Mouse (Mus musculus) liver, embryonic 12.5 days (tissue): Measurements from ENCODE around the gene Ppil2. TPM values are rescaled to one million over a fixed set of nuclear protein-coding genes. Genes with fewer than 3 reads are reported as not detected.
A peak's percentile ranks its signal among the peaks of the same experiment; 100 is the strongest.

ENCODE experiments used
- ATAC-seq: fragments of 200-750 bp; cut with Nextera tagmentation; 2 replicates; pipeline ENCODE4 v1.8.0; 2017; ENCODE audit warnings: moderate number of reproducible peaks, mild to moderate bottlenecking, moderate library complexity
- H3K27ac ChIP-seq: fragments of 300-500 bp; sonication (generic); 2 replicates; pipeline ENCODE4 v1.5.1; 2016; ENCODE audit warnings: mild to moderate bottlenecking
- H3K27me3 ChIP-seq: fragments of 300-500 bp; sonication (generic); replicated peaks from 2 replicates; pipeline ENCODE4 v1.6.1; 2016; ENCODE audit warnings: mild to moderate bottlenecking, moderate library complexity
- H3K36me3 ChIP-seq: fragments of 300-500 bp; sonication (generic); 2 replicates; pipeline ENCODE4 v1.6.1; 2016; ENCODE audit warnings: mild to moderate bottlenecking, moderate library complexity
- H3K4me1 ChIP-seq: fragments of 300-500 bp; sonication (generic); 2 replicates; pipeline ENCODE4 v1.6.1; 2016
- H3K4me2 ChIP-seq: fragments of 300-500 bp; sonication (generic); 2 replicates; pipeline ENCODE4 v1.6.1; 2016; ENCODE audit warnings: mild to moderate bottlenecking, moderate library complexity
- H3K4me3 ChIP-seq: fragments of 300-500 bp; sonication (generic); 2 replicates; pipeline ENCODE4 v1.5.1; 2016; ENCODE audit warnings: mild to moderate bottlenecking, moderate library complexity
- H3K9ac ChIP-seq: fragments of 300-500 bp; sonication (generic); 2 replicates; pipeline ENCODE4 v1.6.1; 2016; ENCODE audit warnings: mild to moderate bottlenecking, moderate library complexity
- H3K9me3 ChIP-seq: fragments of 300-500 bp; sonication (generic); replicated peaks from 2 replicates; pipeline ENCODE4 v1.6.1; 2016; ENCODE audit warnings: mild to moderate bottlenecking, moderate library complexity
- WGBS: fragments of 180-500 bp; shearing (Covaris S2); methylation state at CpG from one replicate; pipeline ENCODE4 v1.1.7; 2016; ENCODE audit not compliant: insufficient replicate concordance; 5-methylcytosine and 5-hydroxymethylcytosine counted together
- microRNA counts: library from miRNA; unstranded; fragments of <30 nt; microRNA quantifications from one replicate; lab custom pipeline; 2017
- microRNA-seq: library from miRNA; unstranded; fragments of <30 nt; microRNA quantifications from one replicate; pipeline ENCODE4, GENCODE M21; 2017
- polyA plus RNA-seq: library from polyadenylated mRNA; unstranded; fragments of >200 nt; fragmentation: Nextera tagmentation; extraction: Ambion mirVana; gene quantifications from 2 replicates; pipeline ENCODE4 v1.2.1, GENCODE M21; 2016

Ppil2 gene
- polyA plus RNA-seq, 1 experiment from 2014 or later = 77.5 TPM

DNA sequence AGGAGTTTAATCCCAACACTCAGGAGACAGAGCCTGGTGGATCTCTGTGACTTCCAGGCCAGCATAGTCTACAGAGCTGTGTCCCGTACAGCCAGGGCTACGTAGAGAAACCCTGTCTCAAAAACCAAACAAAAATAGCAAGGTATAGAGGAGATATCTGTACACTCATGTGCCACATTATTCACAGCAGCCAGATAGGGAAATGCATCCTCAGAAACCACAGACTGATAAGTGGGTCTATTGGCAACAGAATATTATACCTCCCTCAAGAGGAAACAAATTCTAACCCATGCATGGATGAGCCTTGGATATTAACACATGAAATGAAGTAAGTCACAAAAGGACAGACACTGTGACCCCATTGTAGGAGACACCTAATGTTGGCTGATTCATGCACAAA, 43.5 kb downstream of the Ppil2 start:
- no peaks in the 10 kb centered on the region for H3K9me3 ChIP-seq
- peaks cover 67% of the 10 kb centered on the region for H3K27me3 ChIP-seq
- 27% methylated on average over 2 of the region's 2 CpGs for WGBS
- ATAC-seq = no peak
- no peaks in the 10 kb centered on the region for H3K36me3 ChIP-seq
- no peak overlapping the region for H3K9ac ChIP-seq
- peaks cover 19% of the 10 kb centered on the region for H3K4me1 ChIP-seq
- H3K4me3 ChIP-seq = no peak overlapping the region
- H3K4me2 ChIP-seq = no peak overlapping the region
- H3K27ac ChIP-seq = no peak overlapping the region

DNA sequence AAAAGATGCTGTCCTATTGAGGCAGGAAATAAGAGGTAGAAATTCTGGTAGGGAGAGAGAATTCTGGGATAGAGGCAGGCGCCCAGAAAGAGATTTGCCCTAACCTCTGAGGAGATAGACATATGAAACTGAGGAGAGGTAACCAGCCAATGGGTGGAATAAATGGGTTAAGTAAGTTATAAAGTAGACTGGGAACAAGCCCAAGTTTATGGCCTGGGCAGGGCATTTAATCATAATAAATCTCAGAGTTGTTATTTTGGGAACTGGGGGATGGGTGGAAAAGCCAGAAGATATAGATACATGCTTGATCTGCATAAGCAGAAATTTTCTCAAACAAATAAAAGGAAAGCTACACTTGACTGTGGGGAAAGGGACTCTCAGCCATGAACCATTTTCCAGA, 48.7 kb downstream of the Ppil2 start:
- no peak overlapping the region for H3K27ac ChIP-seq
- WGBS = 58% methylated on average over 1 of the region's 1 CpGs
- H3K27me3 ChIP-seq = peaks cover 35% of the 10 kb centered on the region; the same call in 1 of the 2 replicates
- no peak overlapping the region for H3K9ac ChIP-seq
- H3K36me3 ChIP-seq = no peaks in the 10 kb centered on the region
- H3K4me1 ChIP-seq = no peaks in the 10 kb centered on the region
- no peak overlapping the region for H3K4me3 ChIP-seq
- no peak for ATAC-seq
- H3K9me3 ChIP-seq = no peaks in the 10 kb centered on the region
- no peak overlapping the region for H3K4me2 ChIP-seq

DNA sequence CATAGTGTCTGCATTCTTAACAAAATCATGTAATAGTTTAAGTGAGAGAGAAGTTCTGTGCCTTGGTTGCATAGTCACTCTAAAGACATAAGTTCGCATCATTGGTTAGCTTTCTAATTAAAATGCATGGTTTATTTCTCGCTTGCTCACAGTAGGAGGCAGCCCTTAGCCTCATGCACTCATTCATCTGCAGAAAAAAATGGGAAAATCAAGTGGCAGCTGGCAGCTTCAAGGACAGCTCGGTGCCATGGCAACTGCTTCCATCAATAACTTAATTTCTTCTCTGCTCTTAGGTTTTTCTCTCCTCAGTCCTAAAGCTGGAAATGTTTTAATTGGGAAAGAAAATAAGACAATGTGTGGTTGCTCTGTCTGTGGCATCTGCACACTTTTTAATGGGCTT, 55.5 kb downstream of the Ppil2 start:
- no peak for ATAC-seq
- no peaks in the 10 kb centered on the region for H3K9me3 ChIP-seq
- no peak overlapping the region for H3K9ac ChIP-seq
- H3K4me3 ChIP-seq = no peak overlapping the region
- H3K4me1 ChIP-seq = no peaks in the 10 kb centered on the region
- H3K4me2 ChIP-seq = no peak overlapping the region
- H3K36me3 ChIP-seq = 0 out of 2 replicates have a peak, but pooled peaks cover 4% of the 10 kb centered on the region
- H3K27ac ChIP-seq = no peak overlapping the region
- no peaks in the 10 kb centered on the region for H3K27me3 ChIP-seq
- WGBS = 74% methylated on average over 3 of the region's 3 CpGs

DNA sequence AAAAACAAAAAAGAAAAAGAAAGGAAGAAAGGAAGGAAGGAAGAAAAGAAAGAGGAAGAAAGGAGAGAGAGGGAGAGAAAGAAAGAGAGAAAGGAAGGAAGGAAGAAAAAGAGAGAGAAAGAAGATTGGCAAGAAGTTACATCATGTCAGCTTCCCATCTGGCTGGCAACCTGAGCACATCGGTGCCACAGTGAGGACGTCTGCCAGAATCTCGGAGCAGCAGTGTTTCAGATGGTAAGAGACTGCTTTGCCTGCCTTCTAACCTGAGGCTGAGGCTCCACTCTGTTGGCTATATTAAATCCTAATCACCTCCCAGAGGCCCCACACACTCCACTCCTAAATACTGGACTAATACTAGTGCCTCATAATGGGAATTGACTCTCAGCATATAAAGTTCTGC, 57.2 kb downstream of the Ppil2 start:
- no peaks in the 10 kb centered on the region for H3K4me1 ChIP-seq
- peaks cover 11% of the 10 kb centered on the region for H3K36me3 ChIP-seq
- no peak overlapping the region for H3K4me3 ChIP-seq
- no peak overlapping the region for H3K4me2 ChIP-seq
- ATAC-seq = no peak
- 80% methylated on average over 3 of the region's 3 CpGs for WGBS
- no peak overlapping the region for H3K9ac ChIP-seq
- H3K9me3 ChIP-seq = no peaks in the 10 kb centered on the region
- no peak overlapping the region for H3K27ac ChIP-seq
- H3K27me3 ChIP-seq = no peaks in the 10 kb centered on the region

DNA sequence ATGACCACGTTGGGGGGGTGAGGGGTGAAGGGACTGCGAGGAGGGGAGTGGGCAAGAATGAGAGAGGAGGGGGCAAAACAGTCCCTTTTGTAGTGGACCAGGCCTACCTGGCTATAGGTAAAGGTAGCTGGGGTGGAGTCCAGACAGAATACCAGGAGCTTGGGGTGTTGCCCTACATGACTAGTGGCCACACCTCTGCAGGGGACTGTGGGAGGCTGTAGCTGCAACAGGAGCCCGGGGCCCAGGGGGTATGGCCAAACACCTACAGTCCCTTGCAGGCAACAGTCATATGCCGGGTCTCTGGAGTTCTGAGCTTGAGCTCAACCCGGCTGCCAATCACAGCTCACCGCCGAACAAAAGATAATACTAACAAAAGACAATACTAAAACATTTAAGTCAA, 59.0 kb downstream of the Ppil2 start:
- Histone ChIP-seq H3K4me1 (no peaks in the 10 kb centered on the region), H3K27me3 (no peaks in the 10 kb centered on the region), H3K4me3 (no peak overlapping the region), H3K9ac (no peak overlapping the region), H3K4me2 (no peak overlapping the region), H3K36me3 (peaks cover 28% of the 10 kb centered on the region), H3K27ac (no peak overlapping the region), H3K9me3 (no peaks in the 10 kb centered on the region)
- 65% methylated on average over 7 of the region's 7 CpGs for WGBS
- ATAC-seq = 0 out of 2 replicates have a peak, but pooled peaks have one; percentile 31

DNA sequence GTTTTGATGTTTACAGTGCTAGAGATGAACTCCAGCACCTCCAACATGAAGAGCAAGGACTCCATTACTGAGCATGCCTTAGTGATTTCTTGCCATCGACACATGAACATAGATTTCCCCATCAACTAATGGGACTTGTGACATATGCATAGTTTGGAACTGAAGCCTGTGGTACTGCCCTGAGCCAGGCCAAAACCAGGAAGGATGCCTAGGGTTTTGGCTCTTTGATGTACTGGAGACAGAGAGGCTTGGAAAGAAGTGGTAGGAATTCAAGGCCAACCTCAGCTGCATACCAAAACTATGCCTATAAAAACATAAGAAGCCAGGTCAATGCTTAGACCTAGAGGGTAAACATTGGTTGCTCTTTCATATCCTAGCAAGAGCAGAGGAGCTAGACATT, 61.2 kb downstream of the Ppil2 start:
- Histone ChIP-seq H3K9me3 (no peaks in the 10 kb centered on the region), H3K4me3 (no peak overlapping the region), H3K27me3 (no peaks in the 10 kb centered on the region), H3K27ac (no peak overlapping the region), H3K4me1 (no peaks in the 10 kb centered on the region), H3K36me3 (peaks cover 47% of the 10 kb centered on the region), H3K9ac (no peak overlapping the region), H3K4me2 (no peak overlapping the region)
- 80% methylated on average over 1 of the region's 1 CpGs for WGBS
- ATAC-seq = no peak

DNA sequence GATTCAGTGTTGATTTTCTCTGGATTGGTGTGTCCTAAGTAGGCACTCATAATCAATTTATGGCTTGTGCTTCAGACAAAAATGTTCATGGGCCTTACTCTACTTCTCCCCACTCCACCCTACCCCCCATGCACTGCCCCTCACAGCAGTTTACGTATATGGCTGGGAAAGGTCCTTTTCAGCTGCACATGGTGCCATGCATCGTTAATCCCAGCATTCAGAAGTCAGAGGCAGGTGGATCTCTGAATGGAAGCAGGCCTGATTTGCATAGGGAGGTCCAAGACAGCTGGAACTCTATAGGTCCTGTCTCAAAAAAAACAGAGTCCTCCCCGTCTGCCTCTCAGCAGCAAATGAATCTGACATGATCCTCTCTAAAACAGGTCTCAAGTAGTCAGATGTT, 65.8 kb downstream of the Ppil2 start:
- no peak overlapping the region for H3K4me2 ChIP-seq
- WGBS = 78% methylated on average over 3 of the region's 3 CpGs
- H3K36me3 ChIP-seq = peaks cover 90% of the 10 kb centered on the region
- no peaks in the 10 kb centered on the region for H3K9me3 ChIP-seq
- H3K27ac ChIP-seq = no peak overlapping the region
- ATAC-seq = no peak
- H3K4me1 ChIP-seq = no peaks in the 10 kb centered on the region
- no peaks in the 10 kb centered on the region for H3K27me3 ChIP-seq
- no peak overlapping the region for H3K4me3 ChIP-seq
- H3K9ac ChIP-seq = no peak overlapping the region

DNA sequence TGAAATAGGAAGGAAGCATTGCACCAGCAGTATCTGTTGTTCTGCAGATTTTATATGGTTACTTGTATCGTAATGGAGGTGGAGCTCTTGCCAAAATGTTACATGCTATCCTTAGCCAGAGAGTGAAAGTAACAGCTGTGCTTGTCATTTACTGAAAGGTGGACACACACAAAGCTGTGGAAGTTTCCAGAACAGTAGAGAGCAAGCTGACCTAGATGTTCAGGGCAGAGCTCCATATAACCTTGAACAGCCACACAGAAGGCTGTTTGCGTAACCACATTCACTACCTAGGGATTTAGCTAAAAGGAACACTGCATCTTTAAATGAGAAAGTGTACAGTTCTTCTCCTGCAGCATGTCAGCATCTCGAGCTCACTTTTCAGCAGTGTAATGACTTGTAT, 66.7 kb downstream of the Ppil2 start:
- H3K9ac ChIP-seq = no peak overlapping the region
- no peak overlapping the region for H3K27ac ChIP-seq
- H3K4me3 ChIP-seq = no peak overlapping the region
- no peaks in the 10 kb centered on the region for H3K27me3 ChIP-seq
- no peak for ATAC-seq
- no peaks in the 10 kb centered on the region for H3K9me3 ChIP-seq
- H3K36me3 ChIP-seq = peaks cover 94% of the 10 kb centered on the region
- no peaks in the 10 kb centered on the region for H3K4me1 ChIP-seq
- 76% methylated on average over 3 of the region's 3 CpGs for WGBS
- H3K4me2 ChIP-seq = no peak overlapping the region

DNA sequence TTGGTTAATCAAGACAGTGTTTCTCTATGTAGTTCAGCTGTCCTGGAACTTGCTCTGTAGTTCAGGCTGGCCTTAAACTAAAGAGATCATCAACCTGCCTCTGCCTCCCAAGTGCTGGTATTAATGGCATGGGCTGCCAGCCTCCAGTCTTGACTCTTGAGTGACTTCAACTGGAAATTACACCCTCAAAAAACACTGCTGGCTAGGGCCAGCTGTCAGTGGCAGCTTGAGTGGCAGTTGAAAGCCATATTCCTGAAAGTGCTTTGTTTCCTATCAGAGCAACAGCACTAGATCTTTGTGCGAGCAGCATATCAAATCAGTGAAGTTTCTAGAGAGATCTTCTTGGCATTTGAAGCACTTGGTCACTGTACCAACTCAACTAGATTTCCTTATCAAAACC, 69.6 kb downstream of the Ppil2 start:
- Histone ChIP-seq H3K27ac (no peak overlapping the region), H3K9ac (no peak overlapping the region), H3K27me3 (no peaks in the 10 kb centered on the region), H3K4me1 (no peaks in the 10 kb centered on the region), H3K4me2 (no peak overlapping the region), H3K36me3 (peaks cover 98% of the 10 kb centered on the region), H3K4me3 (no peak overlapping the region), H3K9me3 (no peaks in the 10 kb centered on the region)
- no peak for ATAC-seq
- 85% methylated on average over 1 of the region's 1 CpGs for WGBS

DNA sequence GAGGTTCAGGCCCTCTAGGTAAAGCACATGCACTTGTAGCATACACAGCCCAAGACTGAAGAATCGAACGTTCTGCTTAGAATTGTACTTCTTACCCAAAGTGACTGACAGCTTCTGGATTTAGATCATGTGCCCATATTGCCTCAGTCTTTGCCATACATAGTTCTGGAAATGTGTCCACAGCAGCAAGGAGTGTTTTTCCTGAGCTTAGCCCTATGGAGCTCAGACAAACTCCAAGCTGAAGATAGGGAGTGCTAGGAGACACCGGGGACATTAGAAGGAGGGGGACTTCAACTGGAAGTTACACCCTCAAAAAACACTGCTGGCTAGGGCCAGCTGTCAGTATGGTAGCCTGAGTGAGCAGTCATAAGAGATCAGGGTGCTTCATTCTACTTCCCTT, 70.3 kb downstream of the Ppil2 start:
- WGBS = 91% methylated on average over 3 of the region's 3 CpGs
- Histone ChIP-seq H3K4me2 (no peak overlapping the region), H3K9me3 (no peaks in the 10 kb centered on the region), H3K4me3 (no peak overlapping the region), H3K27me3 (no peaks in the 10 kb centered on the region), H3K27ac (no peak overlapping the region), H3K9ac (no peak overlapping the region), H3K36me3 (peaks cover 99% of the 10 kb centered on the region), H3K4me1 (no peaks in the 10 kb centered on the region)
- no peak for ATAC-seq

MicroRNAs encoded within 50 kb of the gene (microRNA counts, 519-probe panel; counts per million panel counts)
- microRNA mmu-miR-130b (lab: Ali Mortazavi, UCI) = 5,627 counts per million, percentile 89 among the panel's probes with 10 or more counts
- microRNA mmu-miR-301b (lab: Ali Mortazavi, UCI) = 1,540 counts per million, percentile 71 among the panel's probes with 10 or more counts

Small RNA genes within 50 kb of the gene (microRNA-seq; reads per million reads assigned to microRNA genes)
- gene Mir130b = 9,085 reads per million, percentile 92 among the genes with 10 or more reads in this experiment
- gene Mir301b = 114 reads per million, percentile 48 among the genes with 10 or more reads in this experiment

Other genes starting within 250 kb of the Ppil2 start
- not detected in 2 replicates for gene Igll1, start 247.3 kb downstream of the Ppil2 start, polyA plus RNA-seq
- 40.8 and 42.2 TPM in 2 replicates for gene Top3b, start 240.5 kb downstream of the Ppil2 start, polyA plus RNA-seq
- gene Vpreb1, start 240.4 kb downstream of the Ppil2 start, polyA plus RNA-seq = 0.80 and 0.83 TPM in 2 replicates
- gene Ppm1f, start 214.8 kb downstream of the Ppil2 start, polyA plus RNA-seq = 13.8 and 14.4 TPM in 2 replicates
- 117 and 123 TPM in 2 replicates for gene Mapk1, start 127.9 kb downstream of the Ppil2 start, polyA plus RNA-seq
- 2.6 and 3.3 TPM in 2 replicates for gene Ypel1, start 41.6 kb downstream of the Ppil2 start, polyA plus RNA-seq
- 31.9 and 33.4 TPM in 2 replicates for gene 2610318N02Rik, start 13.9 kb upstream of the Ppil2 start, polyA plus RNA-seq
- 82.4 and 91.1 TPM in 2 replicates for gene Sdf2l1, start 21.1 kb upstream of the Ppil2 start, polyA plus RNA-seq
- 18.5 and 18.8 TPM in 2 replicates for gene Ydjc, start 33.4 kb upstream of the Ppil2 start, polyA plus RNA-seq
- 0.80 and 1.3 TPM in 2 replicates for gene Ccdc116, start 36.0 kb upstream of the Ppil2 start, polyA plus RNA-seq
- gene Ube2l3, start 91.4 kb upstream of the Ppil2 start, polyA plus RNA-seq = 275 and 283 TPM in 2 replicates
- 0.12 and 0.17 TPM in 2 replicates for gene Rimbp3, start 97.3 kb upstream of the Ppil2 start, polyA plus RNA-seq
- 4.8 and 5.3 TPM in 2 replicates for gene Hic2, start 122.3 kb upstream of the Ppil2 start, polyA plus RNA-seq
- 4.7 and 5.3 TPM in 2 replicates for gene Tmem191c, start 164.8 kb upstream of the Ppil2 start, polyA plus RNA-seq
- gene Serpind1, start 220.1 kb upstream of the Ppil2 start, polyA plus RNA-seq = 107 and 111 TPM in 2 replicates